Mouse (Mus musculus) megakaryocyte, embryonic 14.5 days (primary cell): ENCODE measurements around the gene Dhx40.

Experiments
- FLI1 ChIP-seq: IDR thresholded peaks from 2 replicates; pipeline ENCODE4 v1.6.1; 2012; ENCODE audit warnings: low read length, inconsistent platforms, mixed read lengths
- GATA1 ChIP-seq: IDR thresholded peaks from 3 replicates; pipeline ENCODE4 v1.6.1; 2012; ENCODE audit warnings: mixed read lengths, low read length, inconsistent platforms, borderline replicate concordance

- TF ChIP-seq GATA1 = no peak
- TF ChIP-seq FLI1 = no peak
These were observed 82.6 kb downstream of the Dhx40 start for GRCm38 (mm10) chr11:86724982-86725381.
